Mouse (Mus musculus): ENCODE data around the gene Atn1. TPM values are rescaled to one million over a fixed set of nuclear protein-coding genes. Genes with fewer than 3 reads are reported as not detected.
"Not testable (repeated sequence)": the region's sequence is repeated elsewhere in the genome, so short reads cannot be mapped to it uniquely, and the experiment has no call there.

The Atn1 gene
- 100 to 1,000 TPM; 139 to 170 TPM for total RNA-seq (2021)

DNA sequence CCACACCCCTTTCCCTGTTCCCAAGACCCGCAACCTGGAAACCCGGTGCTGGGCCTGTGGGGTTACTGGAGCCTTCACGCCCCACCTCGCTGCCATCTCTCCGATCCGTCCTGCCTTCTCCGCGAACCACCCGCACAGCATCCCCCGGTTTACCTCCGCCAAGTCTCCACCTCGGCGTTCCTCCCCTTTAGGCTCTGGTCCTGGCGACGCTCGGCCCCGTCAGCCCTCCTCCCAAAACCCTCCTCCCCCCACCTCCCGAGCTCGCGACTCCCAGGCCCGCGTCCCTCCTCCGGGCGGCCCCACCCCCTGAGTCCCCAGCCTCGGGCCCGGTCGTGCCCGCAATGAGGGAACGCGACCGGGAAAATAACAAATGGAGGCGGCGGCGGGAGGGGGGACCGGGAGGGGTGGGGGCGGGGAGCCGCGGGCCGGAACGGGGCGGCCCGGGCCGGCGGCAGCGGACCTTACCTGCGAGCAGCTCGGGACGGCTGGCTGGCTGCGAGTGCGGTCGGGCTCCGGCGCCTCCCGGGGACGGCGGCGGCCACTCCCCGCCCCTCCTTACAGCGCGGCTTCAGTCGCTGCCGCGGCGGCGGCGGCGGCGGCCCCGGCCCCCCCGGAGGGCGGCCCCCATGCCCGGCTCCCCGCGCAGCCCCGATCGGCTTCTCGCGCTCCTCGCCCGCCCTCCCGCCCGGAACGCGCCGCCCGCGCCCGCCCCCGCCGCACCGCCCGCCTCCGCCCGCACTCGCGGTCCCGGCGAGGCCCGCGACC, at the start of gene Atn1, which contains the start of gene Gm45234:
Atn1 (minus strand) TSS at position 694 of the 765 bp plus-strand sequence.
Gm45234 (minus strand) TSS at position 191 of the 765 bp plus-strand sequence.
- peak in 1 of 2 experiments; percentile 47 for DNase-seq

DNA sequence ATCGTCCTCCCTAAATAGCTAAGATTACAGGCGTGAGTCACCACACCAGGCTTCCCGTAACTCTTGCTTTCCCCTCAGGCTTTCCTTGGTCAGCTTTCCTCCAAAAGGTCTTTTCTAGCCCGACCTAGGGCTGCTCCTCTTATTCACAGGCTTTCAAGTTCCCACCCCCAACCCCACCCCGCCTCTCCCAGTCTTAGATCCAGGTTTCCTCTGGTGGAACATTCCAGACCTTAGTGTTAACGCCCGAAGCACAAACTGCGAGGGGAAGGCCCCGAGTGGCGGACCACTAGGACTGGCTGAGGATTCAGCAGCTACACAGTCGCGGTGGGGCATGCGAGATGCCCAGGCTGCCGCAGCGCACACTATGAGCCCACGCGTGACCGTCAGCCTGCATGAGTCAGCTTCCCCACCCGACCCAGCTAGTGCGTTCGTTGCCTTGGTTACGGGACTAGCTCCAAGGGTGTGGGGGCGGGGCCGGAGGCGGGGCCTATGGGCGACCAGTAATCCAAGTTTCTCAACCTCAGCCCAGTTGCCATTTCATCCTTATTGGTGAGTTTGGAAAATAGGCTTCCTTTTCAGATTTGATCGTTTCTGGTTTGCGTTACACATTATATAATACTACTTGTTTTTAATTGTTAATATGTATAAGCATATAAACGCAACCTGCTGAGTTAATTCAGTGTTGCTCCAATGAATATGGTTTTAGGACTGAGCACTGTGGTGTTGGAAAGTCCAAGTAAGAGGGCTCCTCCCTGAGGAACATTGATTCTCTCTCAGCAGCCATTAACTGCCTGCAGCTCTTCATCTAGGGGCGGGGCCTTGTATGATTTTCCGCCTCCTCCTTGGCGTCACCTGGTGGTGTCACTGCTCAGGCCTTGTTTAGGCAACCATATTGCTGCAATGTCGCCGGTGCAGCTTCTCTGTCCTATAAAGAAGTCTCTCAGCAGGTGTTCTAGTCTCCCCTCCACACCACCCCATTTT, 49.3 kb upstream of the Atn1 start:
- DNase-seq: peak; percentile 95

DNA sequence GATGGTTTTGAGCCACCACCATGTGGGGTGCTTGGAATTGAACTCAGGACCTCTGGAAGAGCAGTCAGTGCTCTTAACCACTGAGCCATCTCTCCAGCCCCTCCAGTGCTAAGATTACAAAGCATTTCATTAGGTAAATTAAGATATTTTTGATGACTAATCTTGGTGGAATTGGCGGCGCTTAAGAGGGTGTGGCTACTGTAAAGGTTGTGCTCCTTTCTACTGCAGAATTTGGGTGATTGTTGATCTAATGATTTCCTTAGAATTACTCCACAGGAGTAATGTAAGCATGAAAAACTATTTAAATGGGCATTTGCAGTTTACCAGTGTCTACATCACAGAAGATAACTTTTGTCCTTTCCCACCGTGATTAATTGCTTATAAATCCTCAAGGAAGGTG, 48.0 kb upstream of the Atn1 start:
- DNase-seq: no peak

DNA sequence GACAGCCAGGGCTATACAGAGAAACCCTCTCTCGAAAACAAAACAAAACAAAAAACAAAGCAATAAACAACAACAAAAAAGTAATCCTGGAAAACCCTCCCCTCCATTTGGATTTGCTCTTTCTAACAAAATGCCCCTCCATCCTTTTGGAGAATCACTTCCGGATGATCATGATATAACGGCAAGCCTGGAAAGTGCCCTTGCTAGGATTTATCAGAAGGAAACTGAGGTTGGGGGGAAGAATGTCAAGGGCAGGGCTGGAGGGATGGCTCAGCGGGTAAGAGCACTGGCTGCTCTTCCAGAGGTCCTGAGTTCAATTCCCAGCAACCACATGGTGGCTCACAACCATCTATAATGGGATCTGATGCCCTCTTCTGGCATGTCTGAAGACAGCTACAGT, 47.4 kb upstream of the Atn1 start:
- not testable (repeated sequence) for DNase-seq

DNA sequence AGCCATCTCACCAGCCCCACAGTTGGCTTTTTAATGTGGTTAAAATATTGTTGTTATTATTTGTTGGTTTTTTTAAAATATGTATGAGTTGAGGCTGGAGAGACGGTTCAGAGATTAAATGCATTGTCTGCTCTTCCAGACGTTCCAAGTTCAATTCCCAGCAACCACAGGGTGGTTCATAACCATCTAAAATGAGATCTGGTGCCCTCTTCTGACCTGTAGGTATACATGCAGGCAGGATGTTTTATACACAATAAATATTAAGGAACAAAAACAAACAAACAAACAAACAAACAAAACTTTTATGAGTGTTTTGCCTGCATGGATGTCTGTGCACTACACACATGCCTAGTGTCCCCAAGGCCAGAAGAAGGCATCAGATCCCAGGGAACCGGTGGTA, 46.7 kb upstream of the Atn1 start:
- DNase-seq: no peak

DNA sequence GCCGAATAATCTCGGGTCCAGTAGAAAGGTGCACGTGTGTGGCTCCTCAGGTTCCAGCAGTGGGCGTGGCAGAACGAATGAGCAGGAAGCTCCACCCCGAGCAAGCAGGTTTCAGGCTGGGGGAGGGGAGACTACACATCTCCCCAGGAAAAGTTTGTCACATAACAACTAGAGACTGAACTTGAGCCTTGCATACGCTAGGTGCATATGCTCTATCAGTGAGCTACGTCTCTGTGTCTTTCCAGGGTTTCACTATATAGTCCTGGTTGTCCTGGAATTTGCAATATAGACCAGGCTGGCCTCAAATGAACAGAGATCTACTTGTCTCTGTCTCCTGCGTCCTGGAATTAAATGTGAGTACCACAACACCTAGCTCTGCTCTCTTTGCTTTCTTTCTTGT, 46.1 kb upstream of the Atn1 start:
- DNase-seq: not testable (repeated sequence)

DNA sequence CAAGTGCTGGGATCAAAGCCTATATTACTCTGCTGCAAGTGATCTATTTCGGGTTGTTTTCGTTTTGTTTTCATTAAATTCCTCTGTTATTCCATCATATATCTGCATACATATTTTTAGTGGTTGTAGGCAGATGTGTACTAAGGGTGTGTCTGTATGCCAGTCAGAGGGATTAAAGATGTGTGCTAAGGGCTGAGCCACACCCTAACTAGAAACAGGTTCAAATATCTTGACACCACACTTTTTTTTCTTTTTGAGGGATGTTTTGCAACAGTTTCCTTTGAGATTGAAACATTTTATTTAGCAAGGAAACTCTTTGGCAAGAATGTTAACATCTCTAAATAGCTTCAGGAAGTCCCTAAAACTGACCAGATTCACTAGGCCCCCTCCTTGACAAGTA, 39.9 kb upstream of the Atn1 start:
- no peak for DNase-seq

DNA sequence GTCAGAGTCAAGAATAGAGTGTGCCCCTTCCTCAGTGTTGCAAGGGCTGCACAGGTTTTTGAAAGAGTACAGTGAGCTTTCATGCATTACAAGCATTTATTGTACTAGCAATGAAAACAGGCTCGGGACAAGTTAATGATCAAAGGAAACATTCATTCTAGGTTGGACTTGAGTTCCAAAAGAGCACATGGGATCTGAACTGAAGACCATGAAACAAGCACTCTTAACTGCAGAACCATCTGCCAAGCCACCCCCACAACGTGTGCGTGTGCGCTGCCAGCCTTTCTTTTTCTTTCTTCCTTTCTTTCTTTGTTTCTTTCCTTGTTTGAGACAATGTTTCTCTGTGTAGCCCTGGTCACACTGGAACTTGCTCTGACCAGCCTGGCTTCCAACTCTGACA, 39.5 kb upstream of the Atn1 start:
- no peak for DNase-seq

DNA sequence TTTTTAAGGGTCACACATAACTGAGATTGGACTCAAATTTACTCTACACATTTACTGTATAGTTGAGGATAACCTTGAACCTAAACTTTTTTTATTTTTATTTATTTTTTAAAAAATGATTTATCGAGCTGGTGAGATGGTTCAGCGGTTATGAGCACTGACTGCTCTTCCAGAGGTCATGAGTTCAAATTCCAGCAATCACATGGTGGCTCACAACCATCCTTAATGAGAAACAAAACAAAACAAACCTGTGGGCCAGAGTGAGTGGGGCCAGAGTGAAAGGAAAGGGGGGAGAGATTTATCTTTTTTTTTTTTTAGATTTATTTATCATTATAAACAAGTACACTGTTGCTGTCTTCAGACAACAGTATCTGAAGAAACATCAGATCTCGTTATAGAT, 35.6 kb upstream of the Atn1 start:
- DNase-seq: no peak

DNA sequence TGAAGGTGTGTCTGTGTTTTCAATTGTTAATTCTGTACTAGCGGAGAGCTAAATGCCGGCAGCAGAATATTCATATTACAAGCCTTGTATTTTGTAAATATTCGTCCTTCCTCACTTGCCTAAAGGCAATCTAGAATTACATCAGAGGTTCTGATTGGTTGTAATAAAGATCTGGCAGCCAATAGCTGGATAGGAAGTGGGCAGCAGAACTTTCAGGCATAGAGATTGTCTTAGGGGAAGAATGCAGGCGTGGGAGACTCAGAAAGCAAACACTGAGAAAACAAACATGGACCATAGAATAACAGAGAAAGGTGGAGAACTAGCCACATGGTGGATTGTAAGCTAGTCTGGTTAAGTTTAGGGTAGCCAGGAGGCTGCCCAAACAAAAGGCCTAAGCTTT, 33.8 kb upstream of the Atn1 start:
- DNase-seq: no peak

DNA sequence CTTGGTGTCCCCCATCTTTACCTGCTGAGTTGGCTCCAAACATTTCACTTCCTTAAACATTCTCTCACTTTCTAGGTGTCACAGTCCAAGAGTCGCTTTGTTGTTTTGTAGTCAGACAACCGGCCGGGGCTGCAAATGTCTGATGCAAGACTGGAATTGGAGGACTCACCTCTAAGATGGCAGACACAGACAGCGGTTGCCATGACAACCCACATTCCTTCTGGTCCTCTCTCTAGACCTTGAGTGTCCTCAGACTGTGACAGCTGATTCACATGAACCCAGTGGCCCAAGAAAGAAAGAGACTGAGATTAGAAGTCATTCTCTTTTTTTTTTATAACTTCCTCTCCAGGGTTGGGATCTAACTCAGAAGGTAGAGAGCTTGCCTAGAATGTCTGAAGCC, 33.2 kb upstream of the Atn1 start:
- DNase-seq: no peak

DNA sequence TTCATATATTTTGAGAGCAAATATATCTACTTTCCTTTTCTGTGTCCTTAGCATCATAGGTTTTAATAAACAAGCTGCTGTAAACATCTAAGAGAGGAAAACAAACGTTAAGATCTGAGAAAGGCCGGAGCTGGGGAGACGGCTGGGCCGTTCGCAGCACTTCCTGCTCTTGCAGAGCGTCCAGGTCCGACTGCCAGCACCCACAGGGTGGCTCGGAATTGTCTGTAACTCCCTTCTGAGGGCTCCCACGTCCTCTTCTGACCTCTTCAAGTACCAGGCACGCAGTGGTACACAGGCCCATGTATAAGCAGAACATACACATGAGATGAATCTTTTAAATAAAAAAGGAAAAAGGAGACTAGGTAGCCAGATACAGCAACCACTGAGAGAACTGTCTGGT, 31.4 kb upstream of the Atn1 start:
- DNase-seq: no peak

DNA sequence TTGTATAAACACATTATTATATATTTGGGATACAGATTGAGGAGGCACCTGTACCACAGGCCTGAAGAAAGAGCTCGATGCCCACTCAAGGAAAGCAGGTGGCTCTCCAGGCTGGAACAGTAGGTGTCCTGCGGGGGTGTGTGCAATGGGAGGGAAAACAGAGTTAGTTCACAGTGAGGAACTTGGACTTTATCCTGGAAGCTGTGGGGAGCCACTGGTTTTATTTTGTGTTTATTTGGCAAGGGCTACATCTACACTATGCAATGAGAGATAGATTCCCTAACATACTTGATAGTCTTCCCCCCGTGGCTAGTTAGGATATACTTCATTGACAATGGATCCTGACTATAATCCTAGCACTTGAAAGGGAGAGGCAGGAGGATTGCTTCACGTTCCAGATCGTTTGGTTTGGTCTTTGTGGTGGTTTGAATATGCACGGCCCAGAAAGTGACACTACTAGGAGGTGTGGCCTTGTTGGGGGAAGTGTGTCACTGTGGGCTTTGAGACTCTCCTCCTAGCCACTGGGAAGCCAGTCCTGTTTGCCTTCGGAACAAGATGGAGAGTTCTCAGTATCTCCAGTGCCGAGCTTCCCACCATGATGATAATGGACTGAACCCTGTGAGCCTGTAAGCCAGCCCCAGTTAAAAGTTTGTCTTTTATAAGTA, 30.6 kb upstream of the Atn1 start:
- no peak for DNase-seq

DNA sequence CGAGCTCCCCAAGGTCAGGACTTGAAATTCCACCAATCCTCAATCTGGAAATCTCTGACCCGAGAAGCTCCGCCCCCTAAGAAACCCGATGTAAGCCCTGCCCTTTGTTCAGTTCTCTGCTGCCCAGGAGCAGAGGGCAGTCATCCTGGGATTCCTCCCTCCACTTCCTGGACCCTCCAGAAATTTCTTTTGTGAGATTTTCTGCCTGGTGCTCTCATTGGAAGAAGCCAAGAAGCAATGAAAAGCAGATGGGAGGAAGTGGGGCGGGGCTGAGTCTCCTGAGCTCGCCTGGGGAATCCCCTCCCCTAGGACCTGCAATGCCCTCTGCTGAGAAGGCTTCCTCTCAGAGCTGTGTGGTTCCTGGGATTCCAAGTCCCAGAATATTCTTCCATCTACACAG, 26.1 kb upstream of the Atn1 start:
- DNase-seq: no peak

DNA sequence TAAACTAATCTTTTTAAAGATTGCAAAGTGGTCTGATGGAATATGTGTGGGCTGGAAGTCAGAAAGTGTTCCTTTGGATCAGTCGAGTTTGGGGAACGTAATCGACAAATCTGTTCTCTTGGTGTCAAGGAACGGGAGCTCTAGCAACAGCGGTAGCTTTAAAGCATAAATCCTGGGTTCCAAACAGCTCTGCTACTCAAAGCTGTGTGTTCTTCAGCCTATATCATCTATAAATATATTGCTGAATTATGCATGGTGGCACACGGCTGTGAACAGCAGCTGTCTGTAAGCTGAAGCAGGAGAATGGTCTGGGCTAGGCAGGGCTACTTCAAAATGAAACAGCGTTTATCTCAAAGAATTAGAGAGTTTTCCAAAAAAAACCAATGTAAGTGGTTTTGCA, 24.6 kb upstream of the Atn1 start:
- no peak for DNase-seq

DNA sequence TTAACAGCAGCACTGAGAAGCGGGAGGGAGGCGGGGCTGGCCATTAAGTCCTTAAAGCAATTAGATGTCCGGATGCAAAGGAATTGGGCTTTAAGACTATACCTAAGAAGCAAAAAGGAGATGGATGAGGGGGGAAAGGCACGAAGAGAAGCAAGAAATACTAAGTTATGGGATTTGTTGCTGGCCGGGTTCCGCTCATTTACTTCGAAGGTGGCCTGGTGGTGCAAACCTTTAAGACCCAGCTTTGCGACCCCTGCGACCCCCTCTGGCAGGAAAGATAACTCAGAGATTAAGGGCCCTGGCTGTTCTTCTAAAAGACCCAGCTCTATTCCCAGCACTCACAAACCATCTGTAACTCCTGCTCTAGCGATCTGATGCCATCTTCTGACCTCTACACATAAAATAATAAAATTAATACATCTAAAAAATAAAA, 23.7 kb upstream of the Atn1 start:
- no peak for DNase-seq

DNA sequence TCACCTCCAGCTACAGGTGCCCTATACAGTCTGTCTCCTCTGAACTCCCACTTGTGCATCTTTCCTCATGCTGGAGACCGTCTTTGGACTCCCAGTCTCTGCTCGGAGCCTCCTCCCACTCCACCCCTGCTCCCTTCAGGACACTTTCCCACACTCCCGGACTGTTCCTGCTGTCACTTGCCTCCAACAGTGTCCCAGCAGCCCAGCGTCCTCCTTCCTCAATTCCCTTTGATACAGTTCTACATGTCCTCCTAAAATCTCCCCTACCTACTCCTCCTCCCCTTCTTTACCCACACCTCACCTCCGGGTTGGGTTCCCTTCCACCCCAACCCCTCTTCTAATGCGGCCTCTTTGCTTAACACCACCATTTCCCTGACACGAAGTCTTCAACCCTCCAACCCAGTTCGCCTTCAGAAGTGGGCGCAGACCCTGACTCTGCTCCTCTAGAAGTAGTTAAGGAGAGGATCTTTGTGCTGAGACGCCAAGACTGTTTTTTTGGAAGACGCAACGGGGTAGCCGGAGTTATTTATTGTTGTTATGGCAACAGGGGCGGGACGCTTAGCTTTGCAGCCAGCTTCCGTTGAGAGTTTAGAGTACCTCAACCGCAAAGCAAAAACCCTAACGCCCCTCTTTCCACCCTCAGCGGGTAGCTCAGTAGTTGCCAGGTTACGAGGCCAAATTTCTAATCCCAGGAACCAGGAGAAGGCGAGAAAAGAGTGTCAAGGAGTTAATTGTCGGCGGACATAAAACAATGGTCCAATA, 23.1 kb upstream of the Atn1 start, which contains the start of gene Lrrc23:
Lrrc23 (minus strand) TSS at position 506 of the 762 bp plus-strand sequence.
- DNase-seq: no peak

DNA sequence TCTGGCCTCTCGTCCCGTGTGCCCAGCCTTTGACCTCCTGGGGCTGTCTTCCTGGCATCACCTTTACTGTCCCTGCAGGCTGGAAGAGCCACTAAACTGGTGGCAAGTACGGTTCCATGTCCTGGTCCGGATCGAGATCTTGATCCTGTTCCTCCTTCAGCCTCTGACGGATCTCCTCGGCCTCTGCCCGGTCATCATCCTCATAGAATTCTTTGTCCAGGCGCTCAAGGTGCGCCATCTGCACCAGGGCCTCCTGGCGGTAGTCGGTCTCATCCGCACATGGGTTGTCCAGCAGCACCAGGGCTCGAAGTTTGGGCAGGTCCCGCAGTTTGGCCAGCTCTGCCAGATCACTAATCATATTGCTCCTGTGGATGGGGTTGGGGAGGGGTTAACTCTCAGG, 14.2 kb upstream of the Atn1 start:
- DNase-seq: no peak

DNA sequence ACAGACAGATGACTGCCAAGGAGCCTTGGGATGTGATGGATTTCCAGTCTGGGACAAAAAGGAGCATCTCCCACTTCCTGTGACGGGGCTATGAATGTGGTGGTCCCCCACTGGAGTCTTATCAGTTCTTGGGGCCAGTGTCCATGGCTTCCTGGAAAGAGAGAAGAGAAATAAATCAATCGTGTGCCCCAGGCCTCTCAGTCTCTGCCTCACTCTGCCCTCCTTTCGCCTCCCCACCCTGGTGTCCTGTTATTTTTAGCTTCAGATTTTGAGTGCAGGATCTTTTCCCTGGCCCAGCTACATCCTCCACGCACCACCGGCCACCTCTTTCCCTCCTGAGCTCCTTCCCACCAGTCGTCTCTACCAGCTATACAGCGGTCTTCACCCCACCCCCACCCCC, 13.7 kb upstream of the Atn1 start:
- no peak for DNase-seq

DNA sequence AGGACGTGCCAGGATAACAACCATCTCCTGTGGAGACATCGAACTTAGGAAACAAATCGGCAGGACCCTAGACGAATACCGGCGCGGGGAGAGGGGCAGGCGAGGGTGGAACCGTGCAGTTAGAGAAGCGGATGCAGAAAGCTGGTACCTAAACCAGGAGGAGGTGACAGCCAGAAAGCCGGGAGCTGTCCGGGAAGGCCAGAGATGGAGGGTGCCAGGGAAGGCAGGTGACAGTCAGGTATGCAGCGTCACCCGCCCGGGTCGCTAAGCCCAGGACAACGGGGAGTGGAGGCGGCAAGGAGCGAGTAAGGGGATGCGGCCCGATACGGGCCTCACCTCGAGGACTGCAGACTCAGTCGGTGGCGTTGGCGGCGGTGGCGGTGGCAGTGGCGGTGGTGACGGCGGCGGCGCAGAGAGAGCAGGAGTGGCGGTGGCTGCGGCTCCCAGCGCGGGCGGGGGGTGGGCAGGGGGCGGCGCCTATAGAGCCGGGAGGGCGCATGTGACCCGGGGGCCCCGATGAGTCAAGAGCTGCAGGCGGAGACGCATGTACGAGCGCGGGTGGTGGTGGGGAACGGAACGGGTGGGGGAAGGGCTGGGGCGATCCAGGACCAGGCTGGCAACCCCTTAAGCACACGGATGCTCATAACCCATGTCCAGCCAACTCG, 12.9 kb upstream of the Atn1 start, which contains the start of gene Eno2:
Eno2 (minus strand) TSS at position 573 of the 665 bp plus-strand sequence.
- DNase-seq: peak; percentile 70 to 73

DNA sequence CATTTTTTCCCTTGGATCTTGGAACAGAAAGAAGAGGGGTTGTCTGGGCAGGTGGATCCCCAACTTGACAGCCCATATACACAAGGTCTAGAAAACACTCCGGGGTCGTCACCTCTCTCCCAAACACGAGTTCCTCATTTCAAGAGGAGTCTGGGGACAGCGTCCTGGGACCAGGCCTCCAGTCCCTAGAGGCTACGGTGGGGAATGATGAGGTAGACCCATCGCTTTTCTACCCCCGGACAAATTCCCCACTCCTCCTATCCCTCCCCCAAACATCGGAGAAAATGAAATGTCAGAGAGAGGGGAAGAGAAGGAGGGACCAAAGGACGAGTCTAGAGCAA, 12.3 kb upstream of the Atn1 start:
- no peak for DNase-seq
